Mouse (Mus musculus): ENCODE data around the gene Chsy1. TPM values are rescaled to one million over a fixed set of nuclear protein-coding genes. Genes with fewer than 3 reads are reported as not detected.

Chsy1 gene
- polyA plus RNA-seq, 1 experiment from 2014 or later: 11.7 TPM

DNA sequence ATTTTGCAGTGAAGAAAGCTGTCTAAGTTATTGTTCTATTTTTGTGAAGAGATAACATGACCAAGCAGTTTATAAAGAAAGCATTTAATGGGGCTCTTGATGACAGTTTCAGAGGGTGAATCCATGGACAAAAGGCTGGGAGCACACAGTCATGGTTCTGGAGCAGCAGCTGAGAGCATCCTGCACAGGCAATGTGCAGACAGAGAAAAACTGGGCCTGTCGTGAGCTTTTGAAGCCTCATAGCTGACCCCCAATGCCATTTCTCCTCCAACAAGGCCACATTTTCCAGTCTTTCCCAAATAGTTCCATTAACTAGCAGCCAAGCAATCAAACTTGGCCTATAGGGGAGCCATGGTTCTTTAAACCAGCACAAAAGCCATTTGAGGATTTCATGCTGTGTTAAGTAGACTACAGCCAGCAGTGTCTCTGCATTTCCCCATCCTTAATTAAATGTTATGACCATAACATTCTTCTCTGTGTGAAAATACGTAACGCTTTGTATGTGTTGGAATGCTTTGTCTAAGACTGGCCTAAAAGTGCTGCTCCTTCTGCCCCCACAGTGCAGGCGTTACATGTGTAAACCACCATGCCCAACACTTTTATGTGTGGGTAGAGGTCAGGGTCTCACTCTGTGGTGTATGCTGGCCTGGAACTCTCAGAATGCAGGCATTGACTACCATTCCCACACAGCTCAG, 18.8 kb downstream of the Chsy1 start:
- Histone ChIP-seq H3K36me3 (peaks cover 45% of the 10 kb centered on the region), H3K4me3 (no peak overlapping the region), H3K27me3 (replicated peaks) (no peaks in the 10 kb centered on the region), H3K4me2 (no peak overlapping the region), H3K27ac (replicated peaks) (0 out of 2 replicates have a peak overlapping the region, but pooled peaks have one; percentile 57), H3K4me1 (peaks cover 43% of the 10 kb centered on the region), H3K9me3 (no peaks in the 10 kb centered on the region), H3K9ac (no peak overlapping the region)
- no peak for ATAC-seq (ENCODE audit: extremely low read depth, insufficient number of reproducible peaks, low FRiP score, low TSS enrichment)
- 73% methylated on average over 4 of the region's 4 CpGs for WGBS

DNA sequence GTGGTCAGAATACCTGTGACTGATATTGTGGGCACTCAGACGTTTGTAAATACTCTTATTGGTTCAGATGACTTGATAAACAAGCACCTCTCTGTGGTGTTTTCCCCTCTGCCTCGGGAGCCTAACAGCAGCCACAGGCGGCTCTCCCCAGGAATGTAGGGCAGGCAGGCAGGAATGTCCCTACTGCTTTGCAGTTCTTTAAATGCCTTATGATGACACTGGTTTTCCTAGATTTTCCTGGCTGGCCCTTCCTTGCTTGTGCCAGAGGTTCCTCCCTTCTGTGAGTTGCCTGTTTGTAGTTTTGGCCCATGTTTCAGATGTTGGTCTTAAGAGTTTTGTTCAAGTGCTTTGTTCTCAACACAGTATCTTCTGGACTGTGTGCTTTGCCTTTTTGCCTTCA, 19.5 kb downstream of the Chsy1 start:
- Histone ChIP-seq H3K27me3 (replicated peaks) (no peaks in the 10 kb centered on the region), H3K4me2 (no peak overlapping the region), H3K9ac (no peak overlapping the region), H3K27ac (replicated peaks) (peak overlapping the region; percentile 57), H3K4me1 (peaks cover 43% of the 10 kb centered on the region), H3K4me3 (no peak overlapping the region), H3K9me3 (no peaks in the 10 kb centered on the region), H3K36me3 (peaks cover 45% of the 10 kb centered on the region)
- WGBS: 17% methylated on average over 3 of the region's 3 CpGs
- no peak; the same call in 1 of the 2 replicates for ATAC-seq (ENCODE audit: extremely low read depth, insufficient number of reproducible peaks, low FRiP score, low TSS enrichment)

DNA sequence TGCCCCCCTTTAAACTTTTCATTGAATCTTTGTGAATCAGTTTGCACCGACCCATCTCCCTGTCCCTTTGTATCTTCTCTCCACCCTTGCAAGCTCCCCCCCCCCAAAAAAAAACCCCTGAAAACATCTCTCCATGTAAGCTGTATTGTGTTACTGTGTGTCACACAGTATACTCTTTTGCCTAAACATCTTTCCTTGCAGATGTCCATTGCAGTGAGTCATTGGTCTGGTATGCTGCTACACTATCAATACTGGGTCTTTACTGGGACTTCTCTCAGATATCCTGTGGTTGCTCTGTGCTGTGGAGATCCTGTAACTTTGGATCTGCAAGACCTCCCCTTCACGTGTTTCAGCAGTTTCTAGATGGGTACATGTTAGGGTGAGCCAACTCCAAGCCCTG, 21.0 kb downstream of the Chsy1 start:
- H3K4me2 ChIP-seq: no peak overlapping the region
- H3K27me3 ChIP-seq (replicated peaks): no peaks in the 10 kb centered on the region
- no peaks in the 10 kb centered on the region for H3K9me3 ChIP-seq
- H3K4me1 ChIP-seq: peaks cover 44% of the 10 kb centered on the region
- no peak overlapping the region for H3K27ac ChIP-seq (replicated peaks)
- 49% methylated on average over 2 of the region's 2 CpGs for WGBS
- no peak for ATAC-seq (ENCODE audit: extremely low read depth, insufficient number of reproducible peaks, low FRiP score, low TSS enrichment)
- H3K4me3 ChIP-seq: no peak overlapping the region
- H3K36me3 ChIP-seq: peaks cover 40% of the 10 kb centered on the region
- H3K9ac ChIP-seq: no peak overlapping the region

DNA sequence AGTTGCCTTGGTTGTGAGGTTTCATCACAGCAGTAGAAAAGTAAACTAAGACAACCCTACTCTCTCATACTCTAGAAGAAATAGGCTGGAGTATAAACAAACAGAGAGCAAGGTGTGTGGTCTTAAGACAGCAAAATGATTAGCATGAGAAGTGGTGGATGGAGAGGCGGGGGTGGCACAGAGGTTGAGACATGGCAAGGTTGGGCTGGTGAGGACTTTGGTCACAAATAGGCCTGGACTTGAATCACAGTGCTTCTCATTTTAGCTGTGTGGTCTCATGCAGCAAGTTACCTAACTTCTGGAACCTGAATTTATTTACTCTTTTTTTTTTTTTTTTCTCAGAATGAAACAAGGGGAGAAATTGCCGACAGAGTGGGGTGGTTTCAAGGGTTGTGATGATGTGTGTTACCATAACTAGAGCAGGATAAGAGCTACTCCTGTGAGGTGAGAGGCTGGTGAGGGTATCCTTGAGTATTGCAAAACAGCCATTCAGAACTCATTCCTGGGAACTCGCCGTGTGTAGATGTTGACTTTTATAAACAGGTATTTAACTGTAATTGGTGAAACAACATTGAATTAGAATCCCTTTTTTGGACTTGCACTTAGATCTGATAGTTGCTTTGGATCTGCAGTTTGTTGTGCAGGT, 22.6 kb downstream of the Chsy1 start:
- no peak overlapping the region for H3K4me2 ChIP-seq
- no peak overlapping the region for H3K4me3 ChIP-seq
- H3K9ac ChIP-seq: no peak overlapping the region
- no peak for ATAC-seq (ENCODE audit: extremely low read depth, insufficient number of reproducible peaks, low FRiP score, low TSS enrichment)
- H3K27me3 ChIP-seq (replicated peaks): no peaks in the 10 kb centered on the region
- peaks cover 24% of the 10 kb centered on the region for H3K36me3 ChIP-seq
- H3K9me3 ChIP-seq: no peaks in the 10 kb centered on the region
- H3K4me1 ChIP-seq: peaks cover 57% of the 10 kb centered on the region
- 83% methylated on average over 4 of the region's 4 CpGs for WGBS
- H3K27ac ChIP-seq (replicated peaks): no peak overlapping the region

DNA sequence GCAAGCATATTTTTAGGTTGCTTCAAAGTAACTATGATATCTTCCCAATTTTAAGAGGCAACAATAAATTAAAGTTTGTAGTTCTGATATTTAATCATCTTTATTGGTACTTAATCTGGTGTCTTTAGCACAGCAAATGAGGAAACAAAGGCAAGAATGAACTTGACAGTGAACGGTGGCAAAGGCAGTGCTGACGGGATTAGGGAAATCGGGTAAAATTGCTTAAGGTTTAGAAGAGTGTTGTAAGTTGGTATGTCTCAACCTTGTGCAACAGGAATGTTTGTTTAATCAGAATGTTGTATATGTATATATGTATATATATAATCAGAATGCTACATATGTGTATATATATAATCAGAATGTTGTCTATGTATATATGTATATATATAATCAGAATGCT, 24.8 kb downstream of the Chsy1 start:
- no peak for ATAC-seq (ENCODE audit: extremely low read depth, insufficient number of reproducible peaks, low FRiP score, low TSS enrichment)
- H3K9ac ChIP-seq: no peak overlapping the region
- H3K4me3 ChIP-seq: no peak overlapping the region
- no peak overlapping the region for H3K27ac ChIP-seq (replicated peaks)
- peaks cover 60% of the 10 kb centered on the region for H3K4me1 ChIP-seq
- H3K4me2 ChIP-seq: no peak overlapping the region
- no peaks in the 10 kb centered on the region for H3K9me3 ChIP-seq
- H3K27me3 ChIP-seq (replicated peaks): no peaks in the 10 kb centered on the region
- 90% methylated on average over 3 of the region's 3 CpGs for WGBS
- peaks cover 22% of the 10 kb centered on the region for H3K36me3 ChIP-seq

DNA sequence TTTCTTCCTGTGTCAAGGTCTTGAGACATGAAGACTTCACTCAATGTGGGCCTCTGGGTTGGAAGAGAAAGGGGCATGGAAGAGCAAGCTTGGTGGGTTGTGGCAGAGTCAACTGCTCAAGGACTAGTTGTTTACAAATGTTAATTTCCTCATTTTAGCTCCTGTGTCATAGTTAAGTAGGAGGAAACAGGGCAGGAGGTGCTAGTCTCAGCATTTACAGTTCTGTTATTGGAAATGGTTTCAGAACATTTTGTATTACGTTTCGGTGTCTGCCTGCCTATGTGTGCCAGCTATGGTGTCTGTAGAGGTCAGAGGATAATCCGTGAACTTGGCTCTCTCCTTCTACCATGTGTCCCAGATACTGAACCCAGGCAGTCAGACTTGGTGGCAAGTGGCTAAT, 26.3 kb downstream of the Chsy1 start:
- Histone ChIP-seq H3K9me3 (no peaks in the 10 kb centered on the region), H3K4me1 (peaks cover 56% of the 10 kb centered on the region), H3K27me3 (replicated peaks) (no peaks in the 10 kb centered on the region), H3K4me2 (no peak overlapping the region), H3K36me3 (peaks cover 24% of the 10 kb centered on the region), H3K27ac (replicated peaks) (peak overlapping the region; percentile 59), H3K4me3 (no peak overlapping the region), H3K9ac (no peak overlapping the region)
- ATAC-seq (ENCODE audit: extremely low read depth, insufficient number of reproducible peaks, low FRiP score, low TSS enrichment): no peak
- 80% methylated on average over 3 of the region's 3 CpGs for WGBS

DNA sequence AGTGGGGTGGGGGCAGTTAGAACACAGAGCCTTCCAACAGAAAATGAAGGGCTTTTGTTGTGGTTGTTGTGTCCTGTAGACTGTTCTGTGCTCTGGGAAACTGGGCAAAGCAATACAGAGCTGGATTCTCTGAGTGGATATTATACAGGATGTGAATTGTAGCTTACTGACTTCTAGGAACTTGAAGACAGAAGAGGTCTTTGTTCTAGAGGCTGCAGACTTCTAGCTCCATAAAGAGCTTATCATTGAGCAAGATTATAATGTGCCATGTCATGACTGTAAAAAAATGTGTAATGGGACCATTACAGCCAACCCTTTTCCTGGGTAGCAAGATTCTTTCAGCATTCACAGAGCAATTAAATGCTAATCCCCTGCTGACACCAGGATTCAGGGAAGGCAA, 26.9 kb downstream of the Chsy1 start:
- no peak overlapping the region for H3K4me2 ChIP-seq
- H3K4me3 ChIP-seq: no peak overlapping the region
- peaks cover 20% of the 10 kb centered on the region for H3K36me3 ChIP-seq
- H3K9ac ChIP-seq: no peak overlapping the region
- no peaks in the 10 kb centered on the region for H3K27me3 ChIP-seq (replicated peaks)
- peak overlapping the region; percentile 59 for H3K27ac ChIP-seq (replicated peaks)
- ATAC-seq (ENCODE audit: extremely low read depth, insufficient number of reproducible peaks, low FRiP score, low TSS enrichment): no peak
- no peaks in the 10 kb centered on the region for H3K9me3 ChIP-seq
- H3K4me1 ChIP-seq: peaks cover 59% of the 10 kb centered on the region

DNA sequence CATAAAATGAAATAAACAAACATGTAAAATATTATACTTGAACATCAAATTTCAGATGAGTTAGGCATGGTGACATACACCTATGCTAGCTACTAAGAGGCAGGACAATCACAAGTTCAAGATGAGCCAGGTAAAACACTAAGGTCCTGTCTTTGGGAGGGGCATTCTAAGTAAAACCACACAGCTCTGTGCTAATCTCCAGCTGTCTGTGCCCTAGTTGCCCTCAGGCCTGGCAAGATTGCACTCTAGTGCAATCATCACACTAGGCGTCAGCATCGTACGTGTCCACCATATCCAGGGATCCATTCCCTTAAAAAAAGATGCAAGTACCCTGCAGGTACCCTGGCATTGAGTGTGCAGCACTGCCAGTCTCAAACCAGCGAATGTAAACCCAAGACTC, 28.0 kb downstream of the Chsy1 start:
- peaks cover 60% of the 10 kb centered on the region for H3K4me1 ChIP-seq
- H3K4me3 ChIP-seq: no peak overlapping the region
- no peak for ATAC-seq (ENCODE audit: extremely low read depth, insufficient number of reproducible peaks, low FRiP score, low TSS enrichment)
- H3K36me3 ChIP-seq: peaks cover 13% of the 10 kb centered on the region
- WGBS: 89% methylated on average over 4 of the region's 4 CpGs
- no peaks in the 10 kb centered on the region for H3K9me3 ChIP-seq
- H3K27me3 ChIP-seq (replicated peaks): no peaks in the 10 kb centered on the region
- H3K9ac ChIP-seq: no peak overlapping the region
- no peak overlapping the region for H3K4me2 ChIP-seq
- H3K27ac ChIP-seq (replicated peaks): no peak overlapping the region

DNA sequence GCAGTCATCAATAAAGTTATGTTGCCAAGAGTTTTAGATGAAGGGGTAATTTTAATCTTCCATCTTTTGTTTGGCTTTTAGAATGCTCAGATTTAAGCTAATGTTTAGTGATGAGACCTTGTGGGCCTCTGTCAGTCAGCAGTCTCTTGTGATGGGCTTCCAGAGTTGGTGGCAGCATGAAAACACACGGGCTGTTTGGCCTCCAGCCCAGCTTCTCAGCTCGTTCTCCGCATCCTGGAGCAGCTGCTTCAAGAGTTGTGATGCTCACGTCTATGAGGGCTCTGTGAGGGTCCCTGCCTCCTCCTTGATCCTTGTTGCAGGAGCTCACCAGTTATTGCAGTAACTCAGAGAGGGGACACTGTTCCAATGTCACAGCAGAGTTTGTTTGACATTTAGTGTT, 29.0 kb downstream of the Chsy1 start:
- no peaks in the 10 kb centered on the region for H3K27me3 ChIP-seq (replicated peaks)
- peaks cover 60% of the 10 kb centered on the region for H3K4me1 ChIP-seq
- H3K4me2 ChIP-seq: no peak overlapping the region
- no peak overlapping the region for H3K9ac ChIP-seq
- peaks cover 13% of the 10 kb centered on the region for H3K36me3 ChIP-seq
- H3K4me3 ChIP-seq: no peak overlapping the region
- H3K9me3 ChIP-seq: no peaks in the 10 kb centered on the region
- no peak overlapping the region for H3K27ac ChIP-seq (replicated peaks)
- 22% methylated on average over 4 of the region's 4 CpGs for WGBS
- ATAC-seq (ENCODE audit: extremely low read depth, insufficient number of reproducible peaks, low FRiP score, low TSS enrichment): no peak

DNA sequence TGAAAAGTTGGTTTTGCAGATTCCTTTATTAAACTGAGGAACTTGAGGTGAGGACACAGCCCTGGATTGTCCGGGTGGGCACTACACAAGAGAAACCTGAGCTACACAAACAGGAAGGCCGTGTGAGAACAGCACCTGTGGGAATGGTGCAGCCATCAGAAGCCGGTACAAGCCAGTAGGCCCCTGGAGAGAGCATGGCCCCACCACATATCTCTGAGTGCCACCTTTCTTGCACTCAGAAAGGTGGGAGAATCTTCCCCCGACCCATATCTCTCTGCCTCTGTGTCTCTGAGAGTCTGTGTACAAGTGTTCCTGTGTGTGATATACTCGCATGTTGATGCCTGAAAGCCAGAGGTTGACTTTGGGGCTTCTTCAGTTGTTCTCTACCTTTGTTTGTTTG, 29.6 kb downstream of the Chsy1 start:
- H3K4me1 ChIP-seq: peaks cover 60% of the 10 kb centered on the region
- H3K27me3 ChIP-seq (replicated peaks): no peaks in the 10 kb centered on the region
- WGBS: 75% methylated on average over 5 of the region's 5 CpGs
- no peak overlapping the region for H3K27ac ChIP-seq (replicated peaks)
- no peak overlapping the region for H3K9ac ChIP-seq
- H3K4me2 ChIP-seq: no peak overlapping the region
- H3K4me3 ChIP-seq: no peak overlapping the region
- H3K9me3 ChIP-seq: no peaks in the 10 kb centered on the region
- no peak for ATAC-seq (ENCODE audit: extremely low read depth, insufficient number of reproducible peaks, low FRiP score, low TSS enrichment)
- peaks cover 16% of the 10 kb centered on the region for H3K36me3 ChIP-seq

DNA sequence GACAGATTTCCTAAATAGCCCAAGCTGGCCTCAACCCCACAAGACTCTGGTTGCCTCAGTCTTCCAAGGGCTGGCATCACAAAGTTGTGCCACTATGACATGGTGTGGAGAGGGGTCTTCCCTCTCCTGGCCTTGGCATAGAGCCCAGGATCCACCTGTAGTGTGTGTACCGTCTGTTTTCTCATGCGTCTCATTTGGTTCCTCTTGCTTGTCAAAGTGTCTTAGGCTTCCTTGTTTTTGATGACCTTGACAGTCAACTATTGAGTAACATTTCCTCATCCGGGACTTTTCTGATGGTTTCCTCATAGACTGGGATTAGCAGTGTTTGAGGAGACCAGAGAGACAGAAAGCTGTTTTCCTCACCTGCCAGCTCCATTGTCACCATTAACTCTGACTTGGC, 30.8 kb downstream of the Chsy1 start:
- Histone ChIP-seq H3K4me2 (no peak overlapping the region), H3K27ac (replicated peaks) (no peak overlapping the region; the same call in 1 of the 2 replicates), H3K4me3 (no peak overlapping the region), H3K9ac (no peak overlapping the region), H3K4me1 (peaks cover 54% of the 10 kb centered on the region), H3K9me3 (no peaks in the 10 kb centered on the region), H3K27me3 (replicated peaks) (no peaks in the 10 kb centered on the region), H3K36me3 (peaks cover 19% of the 10 kb centered on the region)
- 66% methylated on average over 3 of the region's 3 CpGs for WGBS
- no peak for ATAC-seq (ENCODE audit: extremely low read depth, insufficient number of reproducible peaks, low FRiP score, low TSS enrichment)

All from heart, embryonic 13.5 days (tissue).